Mouse (Mus musculus): ENCODE data around the gene Bcl11b. TPM values are rescaled to one million over a fixed set of nuclear protein-coding genes. Genes with fewer than 3 reads are reported as not detected.

Gene Bcl11b
- polyA plus RNA-seq, 1 experiment from 2014 or later, result 2.6 TPM

DNA sequence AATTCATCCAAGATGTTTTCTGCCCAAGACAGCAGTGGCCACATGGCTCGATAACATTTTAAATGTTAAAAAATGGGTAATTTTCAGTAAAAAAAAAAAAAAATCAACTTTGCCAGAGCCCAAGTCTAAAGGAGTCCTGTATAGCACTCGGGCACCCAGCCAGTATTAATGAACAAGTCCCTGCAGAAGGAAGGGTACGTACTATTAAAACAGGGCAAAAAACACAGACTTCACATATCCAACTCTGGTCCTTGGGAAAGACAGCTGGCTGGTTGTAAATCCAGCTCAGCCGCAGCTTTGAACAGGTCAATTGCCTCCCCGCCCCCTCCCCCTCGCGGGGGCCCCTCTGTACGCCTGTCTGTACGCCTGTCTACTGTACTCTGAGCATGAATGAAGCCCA is 127.2 kb downstream of the Bcl11b start:
- no peak overlapping the region for H3K4me2 ChIP-seq (replicated peaks; ENCODE audit: low read depth, low read length)
- 42% methylated on average over 9 of the region's 9 CpGs for WGBS
- no peak for ATAC-seq (ENCODE audit: low FRiP score, low TSS enrichment)

DNA sequence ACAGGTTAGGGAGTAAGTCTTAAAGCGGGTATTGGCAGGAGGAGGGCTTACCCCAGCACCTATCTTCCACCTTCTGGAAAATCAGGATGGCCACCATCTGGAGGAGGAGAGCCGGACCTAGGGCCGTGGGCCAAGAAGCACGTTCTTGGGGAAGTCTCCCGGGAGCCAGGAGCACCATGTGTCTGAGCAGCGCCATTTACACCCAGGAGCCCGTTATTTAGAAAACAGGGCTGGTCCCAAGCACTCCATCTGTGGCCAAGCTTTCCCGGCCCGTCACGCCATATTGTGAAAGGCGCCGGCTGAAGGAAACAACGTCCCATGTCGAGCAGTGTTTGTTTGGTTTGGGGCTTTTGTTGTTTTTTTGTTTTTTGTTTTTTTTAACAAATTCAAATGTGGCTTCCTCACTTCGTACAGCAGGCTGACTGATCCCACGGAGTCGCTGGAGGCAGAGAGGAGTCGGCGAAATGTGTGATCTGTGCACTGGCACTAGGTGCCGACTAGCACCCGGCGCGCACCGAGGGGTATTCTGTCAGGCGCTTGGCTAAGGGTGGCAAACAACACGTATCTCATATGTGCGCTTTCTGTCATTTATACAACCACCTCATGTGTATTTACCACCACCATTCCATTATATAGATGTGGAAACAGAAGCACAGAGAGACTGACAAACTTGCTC is 128.8 kb downstream of the Bcl11b start:
- Histone ChIP-seq H3K27ac (ENCODE audit: low read length) (no peak overlapping the region), H3K4me1 (ENCODE audit: insufficient read depth, low read length) (no peaks in the 10 kb centered on the region), H3K4me2 (replicated peaks; ENCODE audit: low read depth, low read length) (no peak overlapping the region), H3K4me3 (ENCODE audit: low read length) (no peak overlapping the region), H3K9ac (replicated peaks; ENCODE audit: low read length) (no peak overlapping the region), H3K27me3 (ENCODE audit: insufficient read depth, low read length) (no peaks in the 10 kb centered on the region), H3K36me3 (ENCODE audit: insufficient read depth, low read length) (no peaks in the 10 kb centered on the region), H3K9me3 (ENCODE audit: low read length) (peaks cover 7% of the 10 kb centered on the region)
- no peak for ATAC-seq (ENCODE audit: low FRiP score, low TSS enrichment)
- WGBS, result 91% methylated on average over 27 of the region's 27 CpGs

More for the DNA sequence above, 127.2 kb downstream of the Bcl11b start:
- Histone ChIP-seq H3K27ac (ENCODE audit: low read length) (no peak overlapping the region), H3K36me3 (ENCODE audit: insufficient read depth, low read length) (no peaks in the 10 kb centered on the region), H3K9me3 (ENCODE audit: low read length) (peaks cover 7% of the 10 kb centered on the region), H3K4me1 (ENCODE audit: insufficient read depth, low read length) (no peaks in the 10 kb centered on the region), H3K27me3 (ENCODE audit: insufficient read depth, low read length) (no peaks in the 10 kb centered on the region), H3K9ac (replicated peaks; ENCODE audit: low read length) (no peak overlapping the region), H3K4me3 (ENCODE audit: low read length) (no peak overlapping the region)

GRCm38 (mm10) chr12:107869526-107870050 is 133.8 kb downstream of the Bcl11b start:
- Histone ChIP-seq H3K27ac (ENCODE audit: low read length) (no peak overlapping the region), H3K4me1 (ENCODE audit: insufficient read depth, low read length) (no peaks in the 10 kb centered on the region), H3K4me3 (ENCODE audit: low read length) (no peak overlapping the region), H3K4me2 (replicated peaks; ENCODE audit: low read depth, low read length) (no peak overlapping the region), H3K9ac (replicated peaks; ENCODE audit: low read length) (no peak overlapping the region), H3K27me3 (ENCODE audit: insufficient read depth, low read length) (no peaks in the 10 kb centered on the region), H3K9me3 (ENCODE audit: low read length) (no peaks in the 10 kb centered on the region), H3K36me3 (ENCODE audit: insufficient read depth, low read length) (no peaks in the 10 kb centered on the region)
- 84% methylated on average over 20 of the region's 20 CpGs for WGBS
- ATAC-seq (ENCODE audit: low FRiP score, low TSS enrichment), result no peak

GRCm38 (mm10) chr12:107868291-107868690 is 135.1 kb downstream of the Bcl11b start:
- ATAC-seq (ENCODE audit: low FRiP score, low TSS enrichment), result no peak
- H3K4me1 ChIP-seq (ENCODE audit: insufficient read depth, low read length), result no peaks in the 10 kb centered on the region
- H3K4me2 ChIP-seq (replicated peaks; ENCODE audit: low read depth, low read length), result no peak overlapping the region
- H3K36me3 ChIP-seq (ENCODE audit: insufficient read depth, low read length), result no peaks in the 10 kb centered on the region
- H3K9me3 ChIP-seq (ENCODE audit: low read length), result no peaks in the 10 kb centered on the region
- H3K9ac ChIP-seq (replicated peaks; ENCODE audit: low read length), result no peak overlapping the region
- H3K27ac ChIP-seq (ENCODE audit: low read length), result no peak overlapping the region
- no peak overlapping the region for H3K4me3 ChIP-seq (ENCODE audit: low read length)
- WGBS, result 87% methylated on average over 2 of the region's 2 CpGs
- H3K27me3 ChIP-seq (ENCODE audit: insufficient read depth, low read length), result no peaks in the 10 kb centered on the region

Other genes starting within 250 kb of the Bcl11b start
- gene Setd3, start 175.7 kb upstream of the Bcl11b start, polyA plus RNA-seq (2015; fragmentation: Nextera tagmentation; extraction: Ambion mirVana), result 89.1 and 92.4 TPM in 2 replicates
- gene Ccnk, start 176.0 kb upstream of the Bcl11b start, polyA plus RNA-seq (2015; fragmentation: Nextera tagmentation; extraction: Ambion mirVana), result 2.4 and 3.1 TPM in 2 replicates

Measured in kidney, embryonic 16.5 days (tissue).